Mouse (Mus musculus) urinary bladder, postnatal 10 days (tissue): ENCODE data around the gene Med31.
"Not testable (repeated sequence)": the region's sequence is repeated elsewhere in the genome, so short reads cannot be mapped to it uniquely, and the experiment has no call there.

Experiments
- DNase-seq: peaks from one replicate; pipeline ENCODE4 v3.0.0; 2022; ENCODE audit warnings: low spot score

Gene Med31

GRCm38 (mm10) chr11:72203440-72203839, 12.0 kb downstream of the Med31 start:
- DNase-seq, result no peak

GRCm38 (mm10) chr11:72196506-72196905, 18.9 kb downstream of the Med31 start:
- no peak for DNase-seq

- DNase-seq, result no peak
Measured at GRCm38 (mm10) chr11:72194259-72194658, 21.1 kb downstream of the Med31 start.

DNA sequence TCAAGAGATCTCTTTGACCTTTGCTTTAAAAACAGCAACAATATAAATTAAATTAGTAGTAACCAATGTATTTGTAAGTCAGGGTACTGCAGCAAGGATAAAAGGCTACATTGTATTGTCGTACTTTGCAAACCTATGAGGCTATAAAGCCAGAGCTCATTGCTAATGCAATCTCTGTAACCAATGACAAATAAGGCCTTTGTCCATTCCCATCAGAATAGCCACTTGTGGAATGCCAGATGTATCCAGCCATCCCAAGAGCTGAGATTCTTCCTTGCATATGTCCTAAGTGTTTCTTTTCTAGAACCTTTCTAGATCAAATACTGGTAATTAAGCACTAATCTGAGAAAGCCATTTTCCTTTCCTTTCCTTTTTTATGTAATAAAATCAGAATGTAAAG, 24.5 kb downstream of the Med31 start:
- no peak for DNase-seq

GRCm38 (mm10) chr11:72184252-72184651, 31.1 kb downstream of the Med31 start:
- no peak for DNase-seq

GRCm38 (mm10) chr11:72181136-72181535, 34.3 kb downstream of the Med31 start:
- no peak for DNase-seq

GRCm38 (mm10) chr11:72180556-72180955, 34.8 kb downstream of the Med31 start:
- no peak for DNase-seq

DNA sequence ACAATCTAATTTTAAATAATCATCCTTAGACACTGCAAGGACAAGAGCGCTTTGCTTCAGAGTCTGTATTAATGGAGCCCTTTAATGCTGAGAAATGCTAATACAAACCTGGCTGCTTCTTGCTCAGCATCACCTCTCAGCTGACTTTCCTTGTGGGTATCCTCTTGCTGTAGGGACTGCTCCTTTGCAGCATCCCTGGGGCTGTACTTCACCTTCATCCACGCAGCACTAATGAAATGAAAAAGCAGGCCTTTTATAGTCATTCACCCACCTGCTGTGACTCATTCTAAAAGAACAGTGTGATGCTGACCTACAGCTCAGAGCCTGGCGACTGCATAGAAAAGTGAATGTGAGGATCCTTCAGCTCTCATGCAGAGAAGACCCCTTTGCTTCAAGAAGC, 38.8 kb downstream of the Med31 start:
- no peak for DNase-seq

DNA sequence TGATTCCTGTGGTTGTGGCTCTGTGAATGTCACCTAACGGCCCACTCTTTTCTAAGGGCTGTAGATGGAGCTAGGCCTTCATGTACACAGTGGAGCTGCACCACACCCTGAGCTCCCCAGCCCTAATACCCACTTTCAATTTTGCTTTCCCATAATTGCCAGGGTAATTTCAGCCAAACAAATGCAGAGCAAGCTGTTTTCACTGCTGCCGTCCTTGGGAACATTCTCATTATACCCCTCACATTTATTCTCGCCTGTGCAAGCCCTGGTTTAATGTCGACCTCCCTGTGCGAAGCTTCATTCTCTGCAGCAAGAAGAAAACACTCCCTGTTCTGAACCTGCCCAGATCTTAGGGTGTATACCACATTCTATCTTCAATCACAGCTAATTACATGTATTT, 39.4 kb downstream of the Med31 start:
- no peak for DNase-seq

- DNase-seq, result no peak
Measured at GRCm38 (mm10) chr11:72174721-72175120, 40.7 kb downstream of the Med31 start.

DNA sequence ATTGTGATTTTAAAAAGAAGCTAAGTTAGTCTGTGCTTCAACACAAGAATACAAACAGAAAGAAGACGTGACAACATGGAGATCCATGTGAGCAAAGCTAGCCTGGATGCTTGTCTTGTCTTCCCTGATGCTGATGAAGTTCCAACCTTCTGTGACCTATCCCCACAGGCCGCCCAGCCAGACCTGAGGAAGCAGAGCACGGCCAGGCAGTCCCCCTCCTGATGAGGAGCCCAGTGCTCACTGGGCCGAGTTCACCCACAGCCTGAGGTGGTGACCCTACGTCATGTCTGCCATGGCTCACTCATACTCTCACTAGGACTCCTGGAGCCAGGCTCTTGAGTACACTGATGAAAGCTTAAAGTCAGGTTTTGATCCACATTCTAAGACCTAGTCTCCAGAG, 41.9 kb downstream of the Med31 start:
- DNase-seq, result no peak

DNA sequence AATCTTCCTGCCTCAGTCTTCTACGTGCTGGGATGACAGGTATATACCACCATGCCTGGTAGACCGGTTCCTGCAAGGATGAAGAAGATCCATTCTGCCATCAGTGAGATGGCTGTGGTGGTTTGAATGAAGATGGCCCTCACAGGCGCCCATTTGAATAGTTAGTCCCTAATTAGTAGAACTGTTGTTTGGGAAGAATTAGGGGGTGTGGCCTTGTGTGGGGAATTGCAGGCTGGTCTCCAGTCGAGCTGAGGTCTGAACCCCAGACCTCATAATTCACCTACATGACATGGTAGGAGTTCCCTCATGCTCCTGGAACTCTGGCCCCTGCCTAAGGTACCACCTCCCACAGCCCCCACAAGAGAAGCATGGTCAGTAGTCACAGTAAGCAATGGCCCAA, 43.5 kb downstream of the Med31 start:
- not testable (repeated sequence) for DNase-seq

DNA sequence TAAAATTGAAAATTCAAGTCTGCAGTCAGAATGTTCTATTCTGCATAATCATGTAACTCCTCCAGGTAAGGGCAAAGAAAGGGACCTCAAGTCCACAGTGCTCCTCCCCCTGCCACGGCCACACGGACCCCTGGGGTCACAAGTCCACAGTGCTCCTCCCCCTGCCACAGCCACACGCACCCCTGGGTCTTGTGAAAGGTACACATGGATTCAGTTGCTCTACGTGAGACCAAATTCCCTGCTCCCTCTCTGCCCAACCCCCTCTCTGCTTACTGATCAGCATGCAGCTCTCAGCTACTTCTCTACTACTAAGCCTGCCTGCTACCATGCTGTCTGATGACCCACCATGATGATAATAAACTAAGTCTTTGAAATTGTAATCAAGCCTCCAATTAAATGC, 45.5 kb downstream of the Med31 start:
- DNase-seq, result no peak

DNA sequence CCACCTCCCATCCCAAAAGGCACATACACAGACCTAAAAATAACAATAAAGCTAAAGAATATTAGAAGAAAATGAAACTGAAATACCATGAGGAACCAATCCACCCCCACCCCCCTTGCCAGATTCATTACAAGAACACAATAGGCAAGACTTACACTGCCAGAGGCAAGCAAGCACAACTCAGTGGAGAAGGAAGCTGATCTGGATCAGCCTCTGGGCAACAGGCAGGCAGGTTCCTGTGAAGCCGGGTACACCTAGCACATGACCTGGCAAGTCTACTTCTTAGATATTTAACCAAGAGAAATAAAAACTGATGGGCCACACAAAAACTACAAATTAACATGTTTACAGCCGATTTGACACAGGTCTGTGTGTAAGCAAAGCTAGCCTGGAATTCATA, 52.2 kb downstream of the Med31 start:
- DNase-seq, result no peak
